Mouse (Mus musculus) embryo, embryonic 9.5 days (tissue): ENCODE results near the gene Olfr1312.
"Not testable (repeated sequence)": the region's sequence is repeated elsewhere in the genome, so short reads cannot be mapped to it uniquely, and the experiment has no call there.

ENCODE experiments used
- DNase-seq: peaks from one replicate; pipeline ENCODE4 v3.0.0-alpha.2; 2017; ENCODE audit errors: extremely low spot score

The Olfr1312 gene

DNA sequence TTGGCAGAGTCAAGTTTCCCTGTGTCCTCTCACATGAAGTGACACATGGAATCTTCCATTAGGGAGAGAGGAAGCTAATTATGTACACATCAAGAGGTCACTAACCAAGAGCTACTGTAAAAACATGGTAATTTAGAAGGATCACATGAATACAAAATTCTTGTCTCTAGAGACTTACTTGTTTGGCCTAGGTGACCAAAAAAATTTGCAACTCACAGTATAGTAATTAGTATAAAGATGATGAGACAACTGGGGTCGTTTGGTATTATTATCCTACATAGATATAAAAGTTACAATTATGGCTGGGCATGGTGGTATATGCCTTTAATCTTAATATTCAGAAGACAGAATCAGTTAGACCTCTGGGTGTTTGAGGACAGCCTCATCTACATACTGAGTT lies at the start of gene Olfr1312:
Gene Olfr1312 (minus strand): TSS at position 101 of the 400 bp plus-strand sequence.
- DNase-seq, result no peak

DNA sequence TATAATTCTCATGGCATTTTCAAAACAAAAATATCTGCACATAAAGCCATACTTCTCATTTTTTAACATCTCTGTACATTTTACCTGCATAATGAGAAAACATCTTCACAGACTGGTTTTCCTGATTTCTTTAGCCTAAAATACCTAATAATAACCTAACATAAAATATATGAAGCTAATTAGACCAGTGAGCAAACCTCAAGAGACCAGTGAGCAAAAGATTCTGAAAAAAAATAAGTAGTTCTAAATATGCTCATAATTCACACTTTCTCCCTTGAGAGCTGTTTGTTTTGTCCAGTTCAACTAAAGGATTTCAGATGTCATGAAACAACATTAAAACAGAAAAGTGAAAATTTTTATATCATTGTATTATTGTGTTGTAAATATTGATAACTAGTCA lies 46.6 kb upstream of the Olfr1312 start, which contains the start of gene Olfr1314:
Gene Olfr1314 (minus strand): TSS at position 101 of the 400 bp plus-strand sequence.
- DNase-seq, result no peak

DNA sequence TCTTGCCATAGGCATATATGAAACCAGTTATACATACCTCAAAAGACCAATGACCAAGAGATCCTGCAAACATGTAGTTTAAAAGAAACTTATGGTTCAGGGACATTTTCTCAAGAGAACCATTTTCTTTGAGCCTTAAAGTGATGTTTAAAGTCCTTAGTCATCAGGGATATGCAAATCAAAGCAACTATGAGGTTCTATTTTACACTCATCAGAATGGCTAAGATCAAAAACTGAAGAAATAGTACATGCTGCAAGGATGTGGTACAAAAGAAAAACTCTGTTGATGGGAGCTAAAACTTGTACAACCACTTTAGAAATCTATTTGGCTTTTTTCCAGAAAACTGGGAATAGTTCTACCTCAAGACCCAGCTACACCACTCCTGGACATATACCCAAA lies 27.7 kb upstream of the Olfr1312 start, which contains the start of gene Olfr1313:
Gene Olfr1313 (minus strand): TSS at position 101 of the 400 bp plus-strand sequence.
- no peak for DNase-seq

DNA sequence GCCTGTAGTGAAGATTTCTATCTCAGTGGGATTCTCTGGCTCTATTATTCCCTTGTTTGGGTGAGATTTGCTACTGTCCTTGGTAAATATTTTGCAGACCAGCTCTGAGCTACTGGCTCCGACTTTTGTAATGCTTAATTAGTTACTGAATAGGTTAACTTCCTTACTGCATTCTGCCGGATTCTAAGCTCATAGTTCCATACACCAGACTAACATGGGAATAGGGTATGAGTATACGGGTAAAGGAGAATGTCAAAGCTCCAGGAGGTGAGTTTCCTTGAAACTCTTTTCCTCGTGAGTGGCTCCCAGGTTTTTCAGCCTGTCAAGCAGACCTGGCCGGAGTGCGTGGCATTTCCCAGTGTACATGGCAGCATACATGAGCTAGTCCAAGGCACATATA lies 23.1 kb downstream of the Olfr1312 start:
- DNase-seq, result not testable (repeated sequence)

DNA sequence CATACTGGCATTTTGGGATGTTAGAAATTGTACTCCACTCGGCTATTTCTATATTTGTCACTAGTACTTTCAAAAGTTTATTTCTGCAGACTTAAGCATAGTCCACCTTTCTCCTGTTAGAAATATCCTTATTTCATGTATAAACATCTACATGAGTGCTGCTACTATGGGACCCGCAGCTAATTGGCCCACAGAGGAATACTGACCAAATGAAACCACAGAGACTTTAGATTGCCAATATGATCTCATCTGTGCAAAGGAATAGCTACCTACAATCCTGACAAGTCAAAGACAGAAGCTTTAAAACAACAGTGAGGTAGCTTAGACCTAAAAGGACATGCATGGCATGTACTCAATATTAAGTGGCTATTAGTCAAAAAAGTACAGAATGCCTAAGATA lies 25.7 kb downstream of the Olfr1312 start, which contains the start of gene Olfr1311:
Gene Olfr1311 (minus strand): TSS at position 101 of the 400 bp plus-strand sequence.
- DNase-seq, result no peak

DNA sequence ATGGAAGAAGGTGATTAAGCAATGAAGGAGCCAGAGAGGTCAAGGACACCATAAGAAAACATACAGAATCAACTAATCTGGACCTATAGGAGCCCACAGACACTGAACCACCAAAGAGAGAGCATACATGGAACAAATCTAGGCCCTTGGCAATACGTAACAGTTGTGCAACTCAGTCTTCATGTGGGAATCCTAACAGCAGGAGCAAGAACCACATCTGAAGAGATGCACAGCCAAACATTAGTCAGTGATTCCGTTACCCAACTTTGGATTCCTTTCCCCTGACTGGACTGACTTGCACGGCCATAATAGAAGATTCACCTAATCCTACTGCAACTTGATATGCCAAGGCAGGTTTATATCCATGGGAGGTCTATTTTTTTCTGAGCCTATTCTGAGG lies 35.1 kb downstream of the Olfr1312 start:
- DNase-seq, result no peak

DNA sequence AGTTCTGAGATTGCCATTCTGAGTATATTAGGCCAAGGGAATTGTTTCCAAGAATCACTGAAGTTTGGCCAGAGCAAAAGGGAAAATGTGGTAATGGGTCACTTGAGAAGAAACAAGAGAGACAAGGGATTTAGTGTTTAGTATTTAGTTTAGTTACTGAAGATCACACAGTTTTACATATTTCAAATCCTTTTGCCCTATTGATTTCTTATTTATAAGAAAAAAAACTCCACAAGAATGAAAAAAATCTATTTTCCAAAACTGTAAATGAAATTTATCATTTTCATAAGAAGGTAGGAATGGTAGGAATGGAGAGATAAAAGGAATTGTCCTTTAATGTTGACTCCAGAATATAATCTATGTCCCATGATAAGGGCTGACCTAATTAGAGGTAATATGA lies 37.4 kb downstream of the Olfr1312 start, which contains the start of gene Olfr1310:
Gene Olfr1310 (minus strand): TSS at position 101 of the 400 bp plus-strand sequence.
- DNase-seq, result no peak

DNA sequence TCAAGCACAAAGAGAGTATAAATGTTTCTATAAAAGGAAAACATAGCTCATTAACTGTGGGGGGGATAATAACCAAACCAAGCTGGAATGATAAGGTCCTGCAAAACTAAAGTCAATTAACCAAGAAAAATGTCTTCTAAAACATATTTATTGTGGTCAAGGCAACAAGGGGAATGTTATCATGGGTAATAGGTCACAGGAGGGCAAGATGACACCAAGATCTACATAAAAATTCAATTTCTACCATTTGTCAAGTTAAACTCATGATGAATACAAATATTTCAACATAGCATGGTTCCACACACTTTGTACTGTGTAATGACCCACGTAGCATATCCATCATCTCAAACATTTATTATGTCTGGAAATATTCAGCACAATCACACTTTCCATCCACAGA lies 59.9 kb downstream of the Olfr1312 start, which contains the start of gene Olfr1309:
Gene Olfr1309 (minus strand): TSS at position 101 of the 400 bp plus-strand sequence.
- no peak for DNase-seq
